Mouse (Mus musculus): ENCODE data around the gene Sv2c.

The Sv2c gene

DNA sequence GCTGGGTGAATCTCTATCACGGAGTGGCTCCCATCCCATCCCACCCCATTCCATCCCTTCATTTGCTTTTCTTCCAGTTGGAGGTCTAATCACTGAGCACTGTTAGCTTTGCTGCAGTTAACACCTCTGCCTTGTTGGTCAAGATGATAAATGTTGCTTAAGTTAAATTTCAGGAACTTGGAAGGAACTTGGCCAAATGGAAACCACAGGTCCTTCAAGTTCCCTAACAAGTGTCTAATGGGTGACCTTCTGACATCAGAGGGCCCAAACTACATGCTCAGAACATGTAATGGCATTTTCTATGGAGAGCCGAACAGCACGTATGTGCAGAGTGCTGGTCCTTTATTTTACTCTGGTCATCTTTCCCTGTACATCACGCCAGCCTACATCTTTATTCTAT is 190.5 kb downstream of the Sv2c start:
- no peak for DNase-seq

DNA sequence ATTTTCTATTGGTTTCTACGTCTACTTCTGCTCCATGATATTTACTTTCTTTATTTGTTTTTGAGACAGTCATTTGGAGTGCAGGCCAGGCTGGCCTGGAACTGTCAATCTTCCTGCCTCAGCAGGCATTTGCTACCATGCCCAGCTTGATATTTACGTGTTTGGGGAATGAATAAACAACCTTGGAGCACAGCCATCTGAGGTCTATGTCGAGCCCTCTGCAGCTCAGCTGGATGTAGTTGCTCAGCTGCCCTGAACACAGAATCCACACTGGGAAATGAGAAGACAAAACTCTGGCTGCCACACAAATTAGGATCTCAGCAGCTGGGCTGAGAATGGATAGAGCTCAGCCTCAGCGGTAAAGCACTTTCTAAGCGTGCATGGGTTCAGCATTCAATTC is 191.6 kb downstream of the Sv2c start:
- DNase-seq = no peak

DNA sequence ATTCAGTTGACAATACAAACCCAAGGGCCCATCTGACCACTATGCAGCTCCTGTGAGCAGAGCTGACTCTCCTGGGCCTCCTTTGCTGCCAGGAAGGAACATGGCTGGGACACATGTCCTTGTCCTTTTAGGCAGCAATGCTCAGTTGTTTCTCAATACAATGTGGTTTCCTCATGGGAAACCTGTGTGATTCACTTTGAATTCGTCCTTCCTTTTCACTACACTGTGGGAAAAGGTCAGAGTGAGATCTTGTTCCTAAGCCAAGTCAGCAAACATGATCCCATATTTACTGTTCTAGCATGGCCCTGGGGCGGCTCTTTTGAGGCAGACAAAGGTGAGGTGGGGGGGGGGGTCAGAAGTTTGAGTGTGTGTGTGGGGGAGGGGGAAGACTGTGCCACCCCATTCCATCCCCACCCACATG is 208.2 kb downstream of the Sv2c start:
- no peak for DNase-seq

DNA sequence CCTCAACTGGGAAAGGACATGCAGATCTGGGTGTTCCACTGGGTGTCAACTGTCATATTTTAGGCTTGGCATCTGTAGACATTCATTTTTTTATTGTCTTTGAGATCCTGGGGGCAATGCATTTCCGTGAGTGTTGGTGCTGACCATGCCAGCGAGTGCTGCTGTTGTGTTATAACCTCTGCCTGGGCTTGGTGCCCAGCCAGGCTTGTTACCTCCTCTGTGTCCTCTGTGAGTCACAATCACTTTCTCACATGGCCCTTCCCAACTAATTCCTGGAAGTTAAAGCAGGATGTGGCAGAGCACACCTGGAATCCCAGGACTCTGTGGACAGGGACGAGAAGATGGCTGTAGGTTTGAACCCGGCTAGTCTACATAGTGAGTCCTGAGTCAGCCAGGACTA is 209.8 kb downstream of the Sv2c start:
- DNase-seq = no peak

DNA sequence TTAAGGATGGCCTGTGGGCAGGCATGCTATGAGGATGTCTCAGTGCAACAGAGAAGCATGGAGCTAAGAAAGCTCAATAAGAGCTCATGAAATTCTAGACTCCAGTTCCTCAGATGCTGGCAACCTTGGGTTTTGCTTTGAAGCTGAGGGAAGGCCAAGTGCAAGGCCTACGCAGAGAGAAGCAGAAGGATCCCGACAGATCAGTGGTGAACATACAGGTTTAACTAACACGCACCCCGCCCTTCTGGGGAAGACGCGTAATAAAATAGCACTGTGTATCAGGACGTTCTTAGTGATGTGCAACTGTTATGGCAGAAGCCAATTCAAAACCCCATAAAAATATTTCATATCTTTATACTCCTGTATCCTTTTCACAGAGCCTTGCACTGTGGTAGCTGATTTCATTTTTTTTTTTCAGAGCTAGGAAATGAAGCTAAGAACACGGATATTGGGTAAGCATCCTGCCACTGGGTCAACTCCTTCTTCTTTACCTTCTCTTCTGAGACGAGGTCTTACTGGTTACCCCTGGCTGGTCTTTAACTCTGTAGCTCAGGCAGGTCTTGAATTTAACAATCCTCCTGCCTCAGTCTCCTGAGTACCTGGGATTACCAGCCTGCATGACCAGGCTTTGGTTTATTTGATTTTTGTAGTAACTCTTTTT is 213.6 kb downstream of the Sv2c start:
- no peak for DNase-seq

DNA sequence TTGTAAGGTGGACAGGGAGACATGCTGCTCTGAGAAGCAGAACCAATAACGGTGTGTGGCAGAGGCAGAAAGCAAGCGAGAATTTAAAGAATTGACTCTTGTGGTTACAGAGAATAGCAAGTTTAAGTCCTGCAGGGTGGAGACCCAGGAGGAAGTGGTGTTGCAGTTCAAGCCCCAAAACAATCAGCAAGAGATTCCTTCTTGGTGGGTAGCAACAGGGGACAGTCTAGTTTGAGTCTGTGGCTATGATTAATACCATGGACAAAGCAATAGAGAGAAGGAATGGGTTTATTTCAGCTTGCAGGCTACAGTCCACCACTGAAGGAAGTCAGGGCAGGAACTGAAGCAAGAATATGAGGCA is 219.4 kb downstream of the Sv2c start:
- no peak for DNase-seq

DNA sequence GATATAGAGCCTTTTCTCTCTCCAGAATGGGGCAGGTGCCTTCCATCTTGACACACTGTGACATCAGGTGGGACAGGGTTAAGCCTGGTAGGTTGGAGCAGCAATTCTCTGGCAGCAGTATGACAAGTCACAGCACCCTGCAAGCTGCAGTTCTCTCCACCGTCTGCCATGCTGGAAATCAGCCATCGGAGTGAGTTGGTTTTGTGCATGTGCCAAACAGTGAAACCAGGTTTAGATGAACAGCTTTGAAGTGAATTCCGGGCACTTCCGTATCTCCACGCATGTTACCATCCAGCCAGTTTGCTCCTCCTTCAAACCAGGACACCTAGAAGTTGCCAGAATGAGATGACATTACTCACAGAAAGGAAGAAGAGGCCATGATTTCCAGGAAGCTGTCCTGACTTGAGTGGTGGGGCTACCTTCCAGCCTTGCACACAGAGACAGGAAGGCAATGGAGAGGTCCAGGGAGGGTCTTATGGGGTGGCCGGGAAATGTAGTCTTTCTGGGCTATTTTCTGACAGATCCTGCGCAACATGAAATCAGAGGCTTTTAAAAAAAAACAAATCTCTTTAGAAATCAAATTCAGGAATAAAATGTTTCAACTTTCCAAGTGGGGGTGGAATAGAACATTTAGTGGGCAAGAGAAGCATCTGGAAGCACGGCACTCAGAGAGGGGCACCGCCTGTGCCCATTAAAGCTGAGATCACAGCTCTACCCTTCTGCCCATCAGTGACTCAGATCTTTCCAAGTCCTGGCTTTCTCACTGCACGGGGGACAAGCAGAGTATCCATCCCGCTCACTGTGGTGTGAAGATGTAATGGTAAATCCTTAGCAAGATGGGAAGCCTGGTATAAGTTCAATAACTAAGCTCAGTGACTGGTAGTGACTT is 220.0 kb downstream of the Sv2c start:
- DNase-seq = no peak

DNA sequence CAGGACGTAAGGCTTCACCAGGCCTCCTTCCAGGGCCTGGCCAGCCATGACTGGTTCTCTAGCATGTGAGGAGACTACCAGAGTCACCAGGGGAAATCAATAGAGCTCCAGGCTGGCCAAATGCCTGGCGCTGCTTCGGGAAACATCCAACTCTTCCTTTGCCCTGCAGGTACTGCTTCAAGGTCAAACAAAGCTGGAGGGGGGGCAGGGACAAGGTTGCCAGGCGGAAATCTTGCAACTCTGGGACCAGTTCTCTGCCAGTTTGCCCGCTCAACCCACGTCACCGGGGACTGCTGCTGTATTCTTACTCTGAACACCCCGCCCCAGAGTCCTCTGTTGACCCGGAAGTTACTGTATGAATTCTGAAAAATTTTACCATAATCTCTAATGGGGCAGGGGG is 222.1 kb downstream of the Sv2c start:
- no peak for DNase-seq

DNA sequence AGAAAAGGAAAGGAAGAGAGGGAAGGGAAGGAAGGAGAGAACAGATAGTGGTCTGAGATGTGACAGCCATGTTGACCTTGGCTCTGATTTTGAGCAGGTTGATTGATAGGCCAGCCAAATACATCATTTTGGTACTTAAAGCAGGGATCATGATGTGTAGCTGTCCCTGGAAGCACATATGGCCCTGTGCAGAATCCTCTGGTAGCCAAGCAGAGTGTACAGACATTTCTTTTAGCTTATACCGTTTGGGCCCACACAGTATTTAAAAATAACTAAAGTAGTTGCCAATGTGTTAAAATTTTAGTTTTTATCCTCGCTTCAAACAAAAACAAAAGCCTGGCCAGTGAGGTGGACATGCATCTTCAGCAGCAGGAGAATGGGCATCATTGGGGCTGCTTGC is 223.1 kb downstream of the Sv2c start:
- DNase-seq = no peak
